Mouse (Mus musculus) stomach, postnatal 0 days (tissue): ENCODE measurements at regions not wholly inside any gene's neighbourhood (a gene's known extent, or its start where the extent isn't known, plus 50 kb on each side); places are given as distances from the start of the nearest gene placed in this dataset.

Experiments used
- ATAC-seq: fragments of 200-750 bp; cut with Nextera tagmentation; 2 replicates; pipeline ENCODE4 v1.8.0; 2017; ENCODE audit not compliant: low FRiP score, low TSS enrichment
- DNase-seq: peaks from one replicate; pipeline ENCODE4 v3.0.0-alpha.2; 2016; ENCODE audit warnings: low spot score
- H3K27ac ChIP-seq: fragments of 300-500 bp; sonication (generic); replicated peaks from 2 replicates; pipeline ENCODE4 v1.5.1; 2014; ENCODE audit warnings: mild to moderate bottlenecking, control low read depth
- H3K27me3 ChIP-seq: fragments of 300-500 bp; sonication (generic); 2 replicates; pipeline ENCODE4 v1.6.1; 2014; ENCODE audit warnings: low read length; ENCODE audit not compliant: control insufficient read depth, insufficient read depth
- H3K36me3 ChIP-seq: fragments of 300-500 bp; sonication (generic); 2 replicates; pipeline ENCODE4 v1.6.1; 2014; ENCODE audit warnings: low read length, mixed read lengths; ENCODE audit not compliant: control insufficient read depth, insufficient read depth
- H3K4me1 ChIP-seq: fragments of 300-500 bp; sonication (generic); replicated peaks from 2 replicates; pipeline ENCODE4 v1.6.1; 2014; ENCODE audit warnings: antibody characterized with exemption; ENCODE audit not compliant: control insufficient read depth, insufficient read depth
- H3K4me2 ChIP-seq: fragments of 300-500 bp; sonication (generic); replicated peaks from 2 replicates; pipeline ENCODE4 v1.6.1; 2014; ENCODE audit warnings: low read depth, mild to moderate bottlenecking, control low read depth, moderate library complexity
- H3K4me3 ChIP-seq: fragments of 300-500 bp; sonication (generic); 2 replicates; pipeline ENCODE4 v1.5.1; 2014; ENCODE audit warnings: low read depth, low read length, control low read depth
- H3K9ac ChIP-seq: fragments of 300-500 bp; sonication (generic); 2 replicates; pipeline ENCODE4 v1.6.1; 2014; ENCODE audit warnings: mild to moderate bottlenecking, low read length, control low read depth, mixed read lengths
- H3K9me3 ChIP-seq: fragments of 300-500 bp; sonication (generic); 2 replicates; pipeline ENCODE4 v1.6.1; 2016; ENCODE audit warnings: low read length; ENCODE audit not compliant: control insufficient read depth
- CTCF ChIP-seq: IDR thresholded peaks from 2 replicates; pipeline ENCODE4 v1.5.1; 2016; ENCODE audit warnings: antibody characterized with exemption, low read depth, mild to moderate bottlenecking, moderate library complexity
- EP300 ChIP-seq: optimal IDR thresholded peaks from 2 replicates; pipeline ENCODE3; 2016; ENCODE audit warnings: antibody characterized with exemption
- WGBS: fragments of 180-500 bp; shearing (Covaris S2); extraction: QIAGEN DNeasy Blood & Tissue Kit; methylation state at CpG from one replicate; pipeline ENCODE4 v1.1.7; 2014; 5-methylcytosine and 5-hydroxymethylcytosine counted together

- Histone ChIP-seq H3K9ac (no peak overlapping the region), H3K4me2 (no peak overlapping the region), H3K4me1 (no peaks in the 10 kb centered on the region), H3K27ac (no peak overlapping the region), H3K9me3 (no peaks in the 10 kb centered on the region), H3K27me3 (no peaks in the 10 kb centered on the region), H3K4me3 (no peak overlapping the region), H3K36me3 (no peaks in the 10 kb centered on the region)
- WGBS, result 91% methylated on average over 9 of the region's 9 CpGs
- TF ChIP-seq EP300, result no peak
- TF ChIP-seq CTCF, result no peak
- DNase-seq (no peak), ATAC-seq (no peak)
Measured at GRCm38 (mm10) chr11:19599433-19599832, 324.7 kb upstream of the Spred2 start.

GRCm38 (mm10) chr11:19601216-19601938, 322.8 kb upstream of the Spred2 start:
- no peaks in the 10 kb centered on the region for H3K4me1 ChIP-seq
- H3K4me2 ChIP-seq, result no peak overlapping the region
- no peak overlapping the region for H3K9ac ChIP-seq
- H3K9me3 ChIP-seq, result no peaks in the 10 kb centered on the region
- H3K4me3 ChIP-seq, result no peak overlapping the region
- no peak overlapping the region for H3K27ac ChIP-seq
- WGBS, result 52% methylated on average over 15 of the region's 15 CpGs
- TF ChIP-seq EP300, result no peak
- TF ChIP-seq CTCF, result no peak
- H3K36me3 ChIP-seq, result no peaks in the 10 kb centered on the region
- ATAC-seq (no peak), DNase-seq (no peak)
- no peaks in the 10 kb centered on the region for H3K27me3 ChIP-seq

DNA sequence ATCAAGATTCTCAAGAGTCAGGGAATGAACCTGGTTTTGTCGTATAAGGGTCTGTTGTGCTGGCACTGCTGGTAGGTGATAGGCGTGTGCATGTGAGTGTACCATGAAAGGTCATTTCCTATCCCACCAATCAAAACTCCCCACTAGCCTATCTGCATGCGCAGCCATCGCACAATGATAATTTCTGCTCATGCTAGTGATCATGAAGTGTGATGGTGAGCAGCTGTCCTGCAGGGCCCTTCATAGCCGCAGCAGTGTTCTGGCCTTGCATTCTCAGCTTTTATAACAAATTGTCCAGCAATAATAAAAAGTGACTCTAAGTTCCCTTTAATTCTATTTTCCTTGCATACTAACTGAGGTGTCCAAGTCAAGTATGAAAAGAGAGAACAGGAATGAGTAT, 321.7 kb upstream of the Spred2 start:
- H3K4me3 ChIP-seq, result no peak overlapping the region
- ATAC-seq (no peak), DNase-seq (no peak)
- no peaks in the 10 kb centered on the region for H3K36me3 ChIP-seq
- H3K4me2 ChIP-seq, result no peak overlapping the region
- 77% methylated on average over 5 of the region's 5 CpGs for WGBS
- H3K9ac ChIP-seq, result no peak overlapping the region
- H3K9me3 ChIP-seq, result no peaks in the 10 kb centered on the region
- H3K27me3 ChIP-seq, result no peaks in the 10 kb centered on the region
- H3K4me1 ChIP-seq, result no peaks in the 10 kb centered on the region
- TF ChIP-seq CTCF (no peak), EP300 (no peak)
- H3K27ac ChIP-seq, result no peak overlapping the region

- 53% methylated on average over 4 of the region's 4 CpGs for WGBS
- no peak overlapping the region for H3K9ac ChIP-seq
- no peak overlapping the region for H3K27ac ChIP-seq
- TF ChIP-seq CTCF, result no peak
- TF ChIP-seq EP300, result no peak
- H3K4me3 ChIP-seq, result no peak overlapping the region
- no peaks in the 10 kb centered on the region for H3K27me3 ChIP-seq
- H3K36me3 ChIP-seq, result no peaks in the 10 kb centered on the region
- no peaks in the 10 kb centered on the region for H3K9me3 ChIP-seq
- ATAC-seq, result no peak
- H3K4me1 ChIP-seq, result no peaks in the 10 kb centered on the region
- H3K4me2 ChIP-seq, result no peak overlapping the region
- DNase-seq, result no peak
Measured at GRCm38 (mm10) chr11:19605602-19606001, 318.6 kb upstream of the Spred2 start.

GRCm38 (mm10) chr11:19606943-19607342, 317.2 kb upstream of the Spred2 start:
- H3K36me3 ChIP-seq, result no peaks in the 10 kb centered on the region
- DNase-seq, result no peak
- no peak for TF ChIP-seq EP300
- no peak for TF ChIP-seq CTCF
- H3K9me3 ChIP-seq, result no peaks in the 10 kb centered on the region
- ATAC-seq, result no peak
- no peak overlapping the region for H3K9ac ChIP-seq
- H3K4me2 ChIP-seq, result no peak overlapping the region
- 96% methylated on average over 8 of the region's 8 CpGs for WGBS
- no peaks in the 10 kb centered on the region for H3K27me3 ChIP-seq
- no peak overlapping the region for H3K27ac ChIP-seq
- H3K4me3 ChIP-seq, result no peak overlapping the region
- H3K4me1 ChIP-seq, result no peaks in the 10 kb centered on the region

- Histone ChIP-seq H3K27ac (no peak overlapping the region), H3K27me3 (no peaks in the 10 kb centered on the region), H3K36me3 (no peaks in the 10 kb centered on the region), H3K9me3 (no peaks in the 10 kb centered on the region), H3K4me2 (no peak overlapping the region), H3K4me3 (no peak overlapping the region), H3K9ac (no peak overlapping the region), H3K4me1 (no peaks in the 10 kb centered on the region)
- TF ChIP-seq CTCF (peak; percentile 42), EP300 (no peak)
- ATAC-seq (no peak), DNase-seq (no peak)
Measured at GRCm38 (mm10) chr11:19607941-19608340, 316.2 kb upstream of the Spred2 start.
